Mouse (Mus musculus) bone marrow macrophage, adult 2 months (primary cell): ENCODE measurements at regions not wholly inside any gene's neighbourhood (a gene's known extent, or its start where the extent isn't known, plus 50 kb on each side); places are given as distances from the start of the nearest gene placed in this dataset.

Source experiments
- CTCF ChIP-seq: IDR thresholded peaks from 2 replicates; pipeline ENCODE4 v1.5.1; 2012; ENCODE audit warnings: low read depth, mild to moderate bottlenecking, low read length, moderate library complexity
- POLR2A ChIP-seq: IDR thresholded peaks from 2 replicates; pipeline ENCODE4 v1.6.1; 2012; ENCODE audit warnings: mild to moderate bottlenecking, low read depth, low read length, borderline replicate concordance

DNA sequence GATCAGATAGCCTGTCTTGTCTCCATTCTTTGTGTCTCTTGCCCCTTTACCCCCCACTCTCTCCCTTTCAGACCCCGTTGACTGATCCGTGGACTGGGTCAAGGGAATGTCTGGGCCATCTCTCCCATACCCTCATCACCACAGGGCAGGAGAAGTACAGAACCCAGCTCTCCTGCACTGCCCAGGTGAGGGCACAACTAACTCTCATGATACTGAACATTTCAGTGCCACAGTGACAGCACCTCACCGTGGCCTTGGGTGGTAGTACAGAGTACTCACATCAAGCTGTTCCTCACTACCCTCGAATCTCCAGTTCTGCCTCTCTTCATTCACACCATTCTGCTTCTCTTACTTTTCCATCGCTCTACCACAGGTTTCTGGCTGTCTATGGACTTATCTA, 114.9 kb upstream of the Tdrd3 start:
- TF ChIP-seq CTCF (no peak), POLR2A (no peak)
